In genomic region chr8:114554966-114555365, GRCm38 (mm10) we compare ENCODE assay signal across 17 mouse cellular contexts.
DNase-seq lines count a peak whose midpoint lies in the region; ATAC-seq and TF ChIP-seq lines count a peak whose summit lies in the region.
"Had no signal": no experiment of that assay in that cellular context is flagged by ENCODE, and none has a peak within 500 bp of the region (broad histone marks: within the 10 kb centered on the region; RNA-seq: fewer than 3 reads in every experiment).

No protein-coding gene starts in this region.

- no peak overlapping the region for H3K4me2 ChIP-seq in embryonic facial prominence, embryonic 14.5 days (ENCODE audit: low read depth, low read length)
- no peak overlapping the region for H3K4me2 ChIP-seq in liver, embryonic 15.5 days
- H3K4me2 ChIP-seq: hindbrain, embryonic 15.5 days; midbrain, embryonic 12.5 days had no signal

- POLR2A ChIA-PET in Patski (lab: Charles Lee): no interaction called here

- in situ Hi-C loops in Patski (cut with MboI; ENCODE audit: low pct_unique_long_range_greater_than_20kb): loop anchor here (5.0 to 25.0 kb wide), 5 partner anchors 127 to 982 kb away; no protein-coding TSS in a partner anchor

- peak; percentile 87 for ATAC-seq in Patski
- no peak for ATAC-seq in embryonic facial prominence, embryonic 14.5 days (ENCODE audit: low read depth)
- peak; percentile 58 for ATAC-seq in liver, embryonic 15.5 days (ENCODE audit: insufficient read depth)

- peak overlapping the region; percentile 96 for H3K27ac ChIP-seq in liver, adult 2 months (replicated peaks; ENCODE audit: insufficient read depth, low read depth, low read length)
- H3K27ac ChIP-seq in embryonic facial prominence, embryonic 14.5 days (replicated peaks; ENCODE audit: low read depth, low read length): peak overlapping the region; percentile 46
- H3K27ac ChIP-seq in liver, embryonic 15.5 days (replicated peaks): peak overlapping the region; percentile 67
- H3K27ac ChIP-seq: heart, adult 2 months; hindbrain, embryonic 15.5 days; left cerebral cortex, adult 2 months; midbrain, embryonic 12.5 days had no signal

- no peaks in the 10 kb centered on the region for H3K36me3 ChIP-seq in liver, adult 2 months (ENCODE audit: control insufficient read depth, insufficient read depth, low read length)
- no peaks in the 10 kb centered on the region for H3K36me3 ChIP-seq in embryonic facial prominence, embryonic 14.5 days (ENCODE audit: control insufficient read depth, insufficient read depth, low read length)
- H3K36me3 ChIP-seq in liver, embryonic 15.5 days (replicated peaks): no peaks in the 10 kb centered on the region
- H3K36me3 ChIP-seq: hindbrain, embryonic 15.5 days; midbrain, embryonic 12.5 days had no signal

- DNase-seq in liver, adult 2 months (ENCODE audit: extremely low read depth, low read depth, low spot score): peak; percentile 83
- DNase-seq in liver (no peak), Patski (ENCODE audit: low read depth, low spot score) (peak; percentile 81)
- DNase-seq in embryonic facial prominence, embryonic 14.5 days (ENCODE audit: low spot score): peak; percentile 50
- no peak for DNase-seq in frontal cortex, postnatal 10 days (ENCODE audit: low spot score in 2 of 2)
- DNase-seq in thymus, postnatal 25 days: no peak
- DNase-seq: adrenal gland, adult 8-10 months; cerebellum, postnatal 14 days; heart, adult 2 months; heart, postnatal 14 days; kidney, adult 18-20 months; thymus, adult 18-20 months had no signal

- no peak for TF ChIP-seq POLR2A in liver, adult 2 months (IDR thresholded peaks at IDR 0.05; ENCODE audit: extremely low read depth, insufficient read depth, low read length)

- 19% methylated on average over 15 of the region's 15 CpGs for WGBS in liver, adult 2 months
- 36% methylated on average over 15 of the region's 15 CpGs for WGBS in embryonic facial prominence, embryonic 14.5 days
- WGBS in liver, embryonic 15.5 days (ENCODE audit: insufficient replicate concordance): 57% methylated on average over 15 of the region's 15 CpGs

- CTCF ChIA-PET in Patski (lab: Charles Lee): interaction anchor here (1.2 kb wide), 1 partner anchor 11 kb away, joined by 3 read pairs; no protein-coding TSS in a partner anchor

- no peaks in the 10 kb centered on the region for H3K79me2 ChIP-seq in liver, adult 2 months (ENCODE audit: control insufficient read depth, insufficient read depth, low read length)

- H3K4me3 ChIP-seq in liver, adult 2 months (ENCODE audit: insufficient read depth, low read depth, low read length): no peak overlapping the region
- H3K4me3 ChIP-seq in embryonic facial prominence, embryonic 14.5 days (ENCODE audit: low read depth, low read length): no peak overlapping the region
- H3K4me3 ChIP-seq in liver, embryonic 15.5 days (replicated peaks): no peak overlapping the region
- H3K4me3 ChIP-seq: erythroblast, embryonic 14.5 days; heart, adult 2 months; hindbrain, embryonic 15.5 days; left cerebral cortex, adult 2 months; midbrain, embryonic 12.5 days had no signal

- H3K27me3 ChIP-seq in liver, adult 2 months (ENCODE audit: control insufficient read depth, insufficient read depth, low read length): no peaks in the 10 kb centered on the region
- H3K27me3 ChIP-seq in Patski: no peaks in the 10 kb centered on the region
- H3K27me3 ChIP-seq in embryonic facial prominence, embryonic 14.5 days (replicated peaks; ENCODE audit: control insufficient read depth, insufficient read depth, low read length): no peaks in the 10 kb centered on the region
- H3K27me3 ChIP-seq in liver, embryonic 15.5 days: no peaks in the 10 kb centered on the region
- H3K27me3 ChIP-seq: hindbrain, embryonic 15.5 days; midbrain, embryonic 12.5 days had no signal

- peak overlapping the region; percentile 52; the same call in 1 of the 2 replicates for H3K9ac ChIP-seq in liver, adult 2 months (ENCODE audit: low read depth, low read length)
- H3K9ac ChIP-seq in embryonic facial prominence, embryonic 14.5 days (ENCODE audit: low read depth, low read length): no peak overlapping the region
- H3K9ac ChIP-seq in liver, embryonic 15.5 days: no peak overlapping the region
- H3K9ac ChIP-seq: hindbrain, embryonic 15.5 days; midbrain, embryonic 12.5 days had no signal

- peaks cover 21% of the 10 kb centered on the region for H3K4me1 ChIP-seq in liver, adult 2 months (ENCODE audit: control insufficient read depth, insufficient read depth, low read length)
- H3K4me1 ChIP-seq in embryonic facial prominence, embryonic 14.5 days (ENCODE audit: control insufficient read depth, insufficient read depth, low read length): peaks cover 17% of the 10 kb centered on the region
- 0 out of 2 replicates have a peak, but pooled peaks cover 3% of the 10 kb centered on the region for H3K4me1 ChIP-seq in liver, embryonic 15.5 days (replicated peaks)
- H3K4me1 ChIP-seq: hindbrain, embryonic 15.5 days; midbrain, embryonic 12.5 days had no signal

- no peaks in the 10 kb centered on the region for H3K9me3 ChIP-seq in embryonic facial prominence, embryonic 14.5 days (ENCODE audit: control insufficient read depth, low read length)
- H3K9me3 ChIP-seq in liver, embryonic 15.5 days (replicated peaks): no peaks in the 10 kb centered on the region
- H3K9me3 ChIP-seq: hindbrain, embryonic 15.5 days; midbrain, embryonic 12.5 days had no signal

- 0 out of 2 replicates have a peak, but pooled peaks have one; percentile 6 for TF ChIP-seq CTCF in liver, adult 2 months (IDR thresholded peaks at IDR 0.05; ENCODE audit: low read depth, low read length)
- TF ChIP-seq CTCF in Patski (IDR thresholded peaks at IDR 0.05): no peak

Comparison
In these comparisons a context has a peak if more than half of its experiments do, and no peak if none do; other contexts are left out.
1. DNase-seq: peak in liver, adult 2 months (single experiment), Patski (single experiment) and embryonic facial prominence, embryonic 14.5 days (single experiment); none in liver (single experiment), frontal cortex, postnatal 10 days (0 of 2) and thymus, postnatal 25 days (single experiment).
2. H3K27ac ChIP-seq: peak in every context shown above with its lines; median percentile 96 in liver, adult 2 months; 67 in liver, embryonic 15.5 days; 46 in embryonic facial prominence, embryonic 14.5 days.